Mouse (Mus musculus) ES-E14 (cell line): ENCODE measurements at regions not wholly inside any gene's neighbourhood (a gene's known extent, or its start where the extent isn't known, plus 50 kb on each side); places are given as distances from the start of the nearest gene placed in this dataset.

Experiments
- CHD2 ChIP-seq: IDR thresholded peaks from 2 replicates; pipeline ENCODE4 v1.6.1; 2014; ENCODE audit warnings: mild to moderate bottlenecking, low read depth, low read length, inconsistent platforms
- HCFC1 ChIP-seq: IDR thresholded peaks from 2 replicates; pipeline ENCODE4 v1.6.1; 2012; ENCODE audit warnings: low read length, inconsistent platforms, borderline replicate concordance; ENCODE audit not compliant: insufficient read depth
- MAFK ChIP-seq: IDR thresholded peaks from 2 replicates; pipeline ENCODE4 v1.6.1; 2014; ENCODE audit warnings: mild to moderate bottlenecking, low read depth, low read length, inconsistent platforms; ENCODE audit not compliant: insufficient read depth
- ZC3H11A ChIP-seq: IDR thresholded peaks from 2 replicates; pipeline ENCODE4 v1.6.1; 2012; ENCODE audit warnings: low read depth, mild to moderate bottlenecking, inconsistent platforms, low read length, borderline replicate concordance

DNA sequence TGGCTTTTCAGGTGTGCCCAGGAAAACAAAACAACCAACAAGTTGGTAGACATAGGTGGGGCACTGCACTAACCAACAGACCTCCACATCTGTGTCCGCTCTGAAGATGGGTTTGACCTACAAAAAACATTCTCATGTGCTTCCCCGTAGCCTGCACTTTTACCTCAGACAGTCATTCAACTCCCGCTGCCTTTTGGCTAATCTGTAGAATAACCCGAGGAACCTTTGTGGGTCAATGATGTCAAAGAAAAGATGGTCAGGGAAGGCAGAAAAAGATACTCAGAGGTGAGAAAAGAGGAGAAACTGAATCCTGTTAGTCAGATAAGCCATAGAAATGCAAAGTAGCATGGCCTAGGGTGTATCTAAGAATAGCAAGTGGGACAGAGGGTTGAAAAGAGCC, 170.8 kb downstream of the Snx19 start:
- no peak for TF ChIP-seq HCFC1
- TF ChIP-seq ZC3H11A, result no peak
- TF ChIP-seq MAFK, result no peak
- TF ChIP-seq CHD2, result no peak
